Mouse (Mus musculus): ENCODE results near the gene Atp5j2. TPM values are rescaled to one million over a fixed set of nuclear protein-coding genes. Genes with fewer than 3 reads are reported as not detected.

Atp5j2 gene
- total RNA-seq, 1 experiment = 537 TPM

DNA sequence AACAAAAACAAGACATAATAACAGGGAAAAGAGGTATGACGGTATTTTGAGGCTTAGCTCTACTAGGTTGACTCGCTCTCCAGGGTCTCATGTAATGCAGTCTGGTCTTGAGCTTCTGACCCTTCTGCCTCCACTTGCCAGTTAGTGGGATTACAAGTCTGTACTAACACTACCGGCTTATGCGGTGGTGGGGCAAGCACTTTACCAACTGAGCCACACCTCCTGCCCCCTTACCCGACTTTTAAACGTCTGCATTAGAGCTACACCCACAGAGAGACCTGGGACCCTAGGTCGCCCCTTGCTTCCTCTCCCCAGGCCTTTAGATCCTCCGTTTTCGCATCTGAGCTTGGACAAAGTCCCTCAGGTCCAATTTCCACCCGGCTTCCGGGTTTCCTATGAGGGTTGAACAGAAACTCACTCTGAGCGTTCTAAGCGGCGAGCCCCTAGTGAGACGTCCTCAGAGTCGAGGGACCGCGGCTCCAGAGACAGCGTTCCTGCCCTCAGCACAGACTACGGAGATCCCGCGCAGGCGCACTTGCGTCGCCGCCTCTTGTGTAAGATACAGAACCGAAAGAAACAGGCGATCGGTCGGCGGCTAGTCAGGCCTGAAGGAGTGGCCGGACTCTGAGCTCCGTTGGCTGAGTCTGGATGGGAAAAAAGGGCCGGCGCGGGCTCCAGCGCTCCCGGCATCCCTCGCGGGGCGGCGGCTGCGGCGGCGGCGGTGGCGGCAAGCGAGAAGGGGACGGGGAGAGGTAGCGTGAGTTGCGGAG lies 25.1 kb downstream of the Atp5j2 start, which contains the start of the genes Ptcd1 and Cpsf4:
TSS of gene Ptcd1 (minus strand) at position 573 of the 770 bp plus-strand sequence.
TSS of gene Cpsf4 (plus strand) at position 678 of the 770 bp plus-strand sequence.
- H3K4me3 ChIP-seq (ENCODE audit: insufficient read depth in 1 of 2, low read depth in 1 of 2, low read length in 2 of 2, poor library complexity in 1 of 2, severe bottlenecking in 1 of 2) = peak within 1 kb of the TSS; percentile 93 to 100
- H3K27ac ChIP-seq (ENCODE audit: insufficient read depth, low read depth, low read length, poor library complexity, severe bottlenecking) = peak within 1 kb of the TSS; percentile 74
- DNase-seq (ENCODE audit: low read depth, low spot score) = peak; percentile 99
- in situ Hi-C loops (cut with MboI; ENCODE audit: low sequenced_read_pairs in 2 of 2, unreplicated experiment in 2 of 2) = no loop called here
- peak within 1 kb of the TSS; percentile 97 for H3K9ac ChIP-seq (ENCODE audit: insufficient read depth, low read depth, low read length, poor library complexity, severe bottlenecking)
- TF ChIP-seq CHD2 (IDR thresholded peaks at IDR 0.05; ENCODE audit: low read depth, low read length) (no peak), MAFK (IDR thresholded peaks at IDR 0.05; ENCODE audit: insufficient read depth, low read depth, low read length) (no peak), ZC3H11A (IDR thresholded peaks at IDR 0.05; ENCODE audit: borderline replicate concordance, low read depth, low read length) (no peak), HCFC1 (IDR thresholded peaks at IDR 0.05; ENCODE audit: borderline replicate concordance, insufficient read depth, low read length) (peak; percentile 83), ZNF384 (IDR thresholded peaks at IDR 0.05; ENCODE audit: low read depth, low read length) (no peak)
- peaks cover 14% of the 10 kb centered on the region for H3K36me3 ChIP-seq (ENCODE audit: control insufficient read depth, insufficient read depth, low read length, poor library complexity, severe bottlenecking)
- no peaks in the 10 kb centered on the region for H3K9me3 ChIP-seq (ENCODE audit: control insufficient read depth, insufficient read depth, low read depth, low read length)
- H3K4me1 ChIP-seq (ENCODE audit: control insufficient read depth in 2 of 2, insufficient read depth in 2 of 2, low read length in 2 of 2, poor library complexity in 1 of 2) = peaks cover 2 to 6% of the 10 kb centered on the region in 2 experiments; a peak in 2 of 4 replicates

DNA sequence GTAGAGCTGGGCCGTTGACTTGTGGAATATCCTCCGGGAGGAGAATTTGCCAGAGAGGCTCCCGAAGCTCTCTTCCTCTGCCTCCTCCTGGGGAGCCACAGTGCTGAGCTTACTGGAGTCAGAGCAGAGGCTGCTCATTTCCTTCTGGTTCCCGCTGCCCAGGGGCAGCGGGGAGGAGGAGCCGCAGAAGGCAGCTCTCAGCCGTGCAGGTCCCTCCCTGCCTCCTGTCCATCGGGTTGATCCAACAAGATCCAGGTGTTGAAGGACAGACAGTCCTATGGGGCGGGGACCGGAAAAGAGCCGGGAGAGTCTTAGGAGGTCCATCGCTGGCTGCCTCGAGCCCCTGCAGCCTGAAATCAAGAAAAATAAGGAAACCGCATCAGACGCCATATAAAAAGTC lies 26.7 kb downstream of the Atp5j2 start:
- no peak overlapping the region for H3K27ac ChIP-seq (ENCODE audit: insufficient read depth, low read depth, low read length, poor library complexity, severe bottlenecking)
- TF ChIP-seq ZNF384 (IDR thresholded peaks at IDR 0.05; ENCODE audit: low read depth, low read length) (no peak), CHD2 (IDR thresholded peaks at IDR 0.05; ENCODE audit: low read depth, low read length) (no peak), ZC3H11A (IDR thresholded peaks at IDR 0.05; ENCODE audit: borderline replicate concordance, low read depth, low read length) (no peak)
- peak overlapping the region; percentile 46 for H3K9ac ChIP-seq (ENCODE audit: insufficient read depth, low read depth, low read length, poor library complexity, severe bottlenecking)
- peaks cover 14% of the 10 kb centered on the region for H3K36me3 ChIP-seq (ENCODE audit: control insufficient read depth, insufficient read depth, low read length, poor library complexity, severe bottlenecking)
- no peak for DNase-seq (ENCODE audit: low read depth, low spot score)
- peak overlapping the region; percentile 33 to 56 for H3K4me3 ChIP-seq (ENCODE audit: insufficient read depth in 1 of 2, low read depth in 1 of 2, low read length in 2 of 2, poor library complexity in 1 of 2, severe bottlenecking in 1 of 2)
- H3K4me1 ChIP-seq (ENCODE audit: control insufficient read depth in 2 of 2, insufficient read depth in 2 of 2, low read length in 2 of 2, poor library complexity in 1 of 2) = peaks cover 2 to 6% of the 10 kb centered on the region in 2 experiments; a peak in 2 of 4 replicates
- in situ Hi-C loops (cut with MboI; ENCODE audit: low sequenced_read_pairs in 2 of 2, unreplicated experiment in 2 of 2) = no loop called here
- no peaks in the 10 kb centered on the region for H3K9me3 ChIP-seq (ENCODE audit: control insufficient read depth, insufficient read depth, low read depth, low read length)

DNA sequence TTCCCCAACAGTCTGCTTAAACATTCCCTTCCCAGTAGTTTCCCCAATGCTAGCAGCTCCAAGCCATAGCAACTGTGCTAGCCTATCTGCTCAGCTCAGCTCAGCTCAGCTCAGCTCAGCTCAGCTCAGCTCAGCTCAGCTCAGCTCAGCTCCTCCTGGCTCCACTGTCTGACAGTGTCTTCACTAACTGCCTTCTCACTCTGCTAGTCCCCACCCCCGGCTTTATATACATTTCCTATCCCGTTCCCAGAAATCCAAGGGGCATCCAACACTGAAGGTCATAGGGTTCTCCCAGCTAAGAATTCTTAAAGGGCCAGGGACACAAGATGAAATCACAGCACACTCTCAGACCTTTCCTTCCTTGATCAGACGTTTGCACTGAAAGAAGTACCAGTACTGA lies 27.2 kb downstream of the Atp5j2 start:
- H3K9me3 ChIP-seq (ENCODE audit: control insufficient read depth, insufficient read depth, low read depth, low read length) = no peaks in the 10 kb centered on the region
- in situ Hi-C loops (cut with MboI; ENCODE audit: low sequenced_read_pairs in 2 of 2, unreplicated experiment in 2 of 2) = no loop called here
- TF ChIP-seq MAFK (IDR thresholded peaks at IDR 0.05; ENCODE audit: insufficient read depth, low read depth, low read length) (no peak), ZC3H11A (IDR thresholded peaks at IDR 0.05; ENCODE audit: borderline replicate concordance, low read depth, low read length) (no peak), HCFC1 (IDR thresholded peaks at IDR 0.05; ENCODE audit: borderline replicate concordance, insufficient read depth, low read length) (no peak), CHD2 (IDR thresholded peaks at IDR 0.05; ENCODE audit: low read depth, low read length) (no peak), ZNF384 (IDR thresholded peaks at IDR 0.05; ENCODE audit: low read depth, low read length) (no peak)
- H3K4me1 ChIP-seq (ENCODE audit: control insufficient read depth in 2 of 2, insufficient read depth in 2 of 2, low read length in 2 of 2, poor library complexity in 1 of 2) = peaks cover 2 to 6% of the 10 kb centered on the region in 2 experiments; a peak in 2 of 4 replicates
- peaks cover 14% of the 10 kb centered on the region for H3K36me3 ChIP-seq (ENCODE audit: control insufficient read depth, insufficient read depth, low read length, poor library complexity, severe bottlenecking)
- no peak for DNase-seq (ENCODE audit: low read depth, low spot score)
- peak overlapping the region; percentile 33 to 56 for H3K4me3 ChIP-seq (ENCODE audit: insufficient read depth in 1 of 2, low read depth in 1 of 2, low read length in 2 of 2, poor library complexity in 1 of 2, severe bottlenecking in 1 of 2)
- H3K27ac ChIP-seq (ENCODE audit: insufficient read depth, low read depth, low read length, poor library complexity, severe bottlenecking) = 0 out of 2 replicates have a peak overlapping the region, but pooled peaks have one; percentile 15
- peak overlapping the region; percentile 46 for H3K9ac ChIP-seq (ENCODE audit: insufficient read depth, low read depth, low read length, poor library complexity, severe bottlenecking)

DNA sequence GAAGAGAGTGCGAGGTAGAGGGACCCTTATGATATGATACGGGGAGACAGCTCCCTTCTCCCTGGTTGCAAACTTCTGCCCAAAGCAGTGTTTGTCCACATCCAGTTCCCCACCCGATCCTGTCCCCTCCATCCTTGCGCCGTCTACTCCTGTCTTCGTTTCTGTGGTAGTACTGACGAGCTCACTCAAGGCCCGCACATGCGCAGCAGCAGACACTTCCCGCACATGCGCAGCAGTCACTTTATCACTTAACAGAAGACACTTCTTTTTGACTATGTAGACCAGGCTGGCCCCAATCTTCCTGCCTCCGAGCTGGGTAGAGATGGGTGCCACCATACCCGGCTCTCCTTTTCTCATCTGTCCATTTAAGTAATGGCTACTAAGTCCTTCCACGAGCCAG lies 30.5 kb downstream of the Atp5j2 start:
- in situ Hi-C loops (cut with MboI; ENCODE audit: low sequenced_read_pairs in 2 of 2, unreplicated experiment in 2 of 2) = no loop called here
- no peaks in the 10 kb centered on the region for H3K9me3 ChIP-seq (ENCODE audit: control insufficient read depth, insufficient read depth, low read depth, low read length)
- H3K36me3 ChIP-seq (ENCODE audit: control insufficient read depth, insufficient read depth, low read length, poor library complexity, severe bottlenecking) = peaks cover 22% of the 10 kb centered on the region

More for the DNA sequence above, 30.5 kb downstream of the Atp5j2 start:
- DNase-seq (ENCODE audit: low read depth, low spot score) = no peak
- Histone ChIP-seq H3K4me3 (ENCODE audit: insufficient read depth in 1 of 2, low read depth in 1 of 2, low read length in 2 of 2, poor library complexity in 1 of 2, severe bottlenecking in 1 of 2) (no peak overlapping the region), H3K4me1 (ENCODE audit: control insufficient read depth in 2 of 2, insufficient read depth in 2 of 2, low read length in 2 of 2, poor library complexity in 1 of 2) (peaks cover 2 to 3% of the 10 kb centered on the region in 2 experiments; a peak in 2 of 4 replicates), H3K9ac (ENCODE audit: insufficient read depth, low read depth, low read length, poor library complexity, severe bottlenecking) (no peak overlapping the region), H3K27ac (ENCODE audit: insufficient read depth, low read depth, low read length, poor library complexity, severe bottlenecking) (no peak overlapping the region)
- no peak for TF ChIP-seq CHD2 (IDR thresholded peaks at IDR 0.05; ENCODE audit: low read depth, low read length)
- no peak for TF ChIP-seq MAFK (IDR thresholded peaks at IDR 0.05; ENCODE audit: insufficient read depth, low read depth, low read length)
- TF ChIP-seq ZC3H11A (IDR thresholded peaks at IDR 0.05; ENCODE audit: borderline replicate concordance, low read depth, low read length) = no peak
- TF ChIP-seq ZNF384 (IDR thresholded peaks at IDR 0.05; ENCODE audit: low read depth, low read length) = no peak
- TF ChIP-seq HCFC1 (IDR thresholded peaks at IDR 0.05; ENCODE audit: borderline replicate concordance, insufficient read depth, low read length) = no peak
